Mouse (Mus musculus) induced T-regulatory cell, adult 2 months (primary cell): ENCODE results near the gene Spef2.
A peak's percentile ranks its signal among the peaks of the same experiment; 100 is the strongest.
"Not testable (repeated sequence)": the region's sequence is repeated elsewhere in the genome, so short reads cannot be mapped to it uniquely, and the experiment has no call there.

ENCODE experiments used
- DNase-seq: peaks from one replicate; pipeline ENCODE4 v3.0.0-alpha.2; 2012; ENCODE audit warnings: low read depth

The Spef2 gene

DNA sequence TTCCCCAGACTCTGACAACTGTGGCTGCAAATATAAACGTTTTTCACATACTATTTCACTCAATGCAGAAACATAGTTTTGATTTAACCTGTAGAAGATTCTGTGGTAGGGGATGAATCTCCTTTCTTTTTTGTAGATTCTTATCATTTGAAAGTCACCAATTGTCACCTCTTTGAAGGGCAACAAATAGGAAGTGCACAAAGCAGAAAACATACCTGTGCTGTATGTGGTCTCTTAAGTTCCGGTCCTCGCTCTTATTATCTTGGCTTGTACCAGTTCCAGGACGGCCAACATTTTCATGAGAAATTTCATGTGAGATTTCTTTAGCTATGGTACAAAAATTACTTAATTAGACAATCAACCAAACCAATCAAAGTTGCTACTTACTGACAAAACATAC lies 80.1 kb downstream of the Spef2 start:
- peak; percentile 27 for DNase-seq

DNA sequence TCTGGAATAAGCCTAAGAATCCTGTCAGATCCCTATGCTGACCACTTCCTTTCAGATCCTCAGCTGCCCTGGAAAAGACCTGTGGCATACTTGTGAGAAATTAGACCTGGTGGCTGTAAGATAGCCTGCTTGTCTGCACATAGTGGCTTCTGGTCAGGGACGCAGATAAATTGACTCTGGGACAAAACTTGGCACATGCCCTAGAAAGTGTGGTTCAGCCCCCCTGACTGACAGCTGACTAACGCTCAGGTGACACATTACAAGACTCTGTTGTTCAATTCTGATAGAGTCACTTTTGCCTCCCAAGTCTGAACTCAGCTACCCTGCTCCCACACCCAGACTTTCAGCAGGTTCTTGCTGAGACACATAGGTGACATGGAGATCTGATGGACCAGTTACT lies 83.7 kb downstream of the Spef2 start:
- not testable (repeated sequence) for DNase-seq

DNA sequence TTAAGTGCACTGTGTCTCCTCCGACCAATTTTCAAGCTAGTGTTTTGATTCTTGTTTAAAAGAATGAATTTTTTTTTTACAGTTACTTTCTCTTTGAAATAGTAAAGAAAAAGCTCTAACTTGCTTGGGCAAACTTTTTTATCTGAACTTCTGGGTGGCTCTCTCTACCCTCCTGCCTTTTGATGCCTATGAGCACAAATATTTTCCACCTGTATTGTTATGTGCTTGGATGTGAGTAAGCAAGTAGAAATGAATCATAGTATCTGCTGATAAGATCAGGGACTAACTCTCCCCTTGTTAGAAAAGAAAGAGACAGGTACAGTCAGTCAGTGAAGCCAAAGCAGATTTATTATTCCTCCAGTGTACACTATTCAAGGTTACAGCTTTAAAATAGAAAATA lies 87.5 kb downstream of the Spef2 start:
- peak; percentile 22 for DNase-seq

DNA sequence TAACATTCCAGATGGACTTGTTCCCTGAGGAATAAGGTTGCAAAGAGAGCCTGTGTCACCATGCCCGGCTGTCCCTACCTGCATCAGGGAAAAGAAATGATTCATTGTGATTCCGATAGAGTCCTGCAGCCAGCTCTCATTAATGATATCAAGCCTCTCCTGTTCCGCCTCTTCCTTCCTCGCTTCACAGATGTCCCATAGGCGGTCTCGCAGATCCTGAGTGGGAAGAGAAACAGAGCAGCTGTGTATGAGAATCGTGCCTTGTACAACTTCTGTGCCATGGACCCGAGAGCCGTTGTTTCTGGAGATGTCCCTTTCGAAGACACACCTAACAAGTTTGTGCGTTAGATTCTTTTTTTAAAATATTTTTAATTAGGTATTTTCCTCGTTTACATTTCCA lies 114.2 kb downstream of the Spef2 start:
- no peak for DNase-seq

DNA sequence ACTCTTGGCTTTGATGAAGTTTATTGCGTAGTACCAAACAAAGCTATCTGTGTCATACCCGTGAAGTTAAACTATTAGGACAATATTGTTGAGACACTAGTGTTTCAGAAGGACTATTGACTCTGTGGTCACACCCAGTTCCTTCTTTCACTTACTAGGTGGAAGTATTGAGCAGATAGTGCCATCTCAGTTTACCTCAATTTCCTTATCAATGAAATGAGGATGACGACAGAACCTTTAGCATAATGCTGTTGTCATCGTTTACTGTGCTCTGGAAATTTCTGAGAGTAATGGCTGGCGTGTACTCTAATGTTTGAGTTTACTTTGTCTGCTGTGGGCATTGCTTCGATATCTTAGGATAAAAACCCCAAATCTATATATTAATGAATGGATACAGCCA lies 117.0 kb downstream of the Spef2 start:
- no peak for DNase-seq

DNA sequence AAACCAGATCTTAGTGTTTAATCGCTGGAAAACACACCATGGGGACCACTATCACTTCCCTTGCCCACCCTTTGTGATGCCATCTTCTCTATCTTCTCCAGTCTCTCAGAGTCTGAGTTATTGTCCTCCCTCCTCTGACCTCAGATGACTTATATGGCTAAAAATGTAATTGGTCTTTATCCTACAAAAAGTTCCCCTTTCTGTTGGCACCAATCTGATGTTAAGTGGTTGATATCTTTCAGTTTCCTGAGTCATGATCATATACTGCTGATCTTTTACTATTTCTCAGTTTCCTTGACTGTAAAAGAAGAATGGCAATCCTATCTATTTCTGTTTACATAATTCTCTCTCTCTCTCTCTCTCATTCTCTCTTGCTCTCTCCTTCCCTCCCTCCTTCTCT lies 119.0 kb downstream of the Spef2 start:
- DNase-seq, result no peak

DNA sequence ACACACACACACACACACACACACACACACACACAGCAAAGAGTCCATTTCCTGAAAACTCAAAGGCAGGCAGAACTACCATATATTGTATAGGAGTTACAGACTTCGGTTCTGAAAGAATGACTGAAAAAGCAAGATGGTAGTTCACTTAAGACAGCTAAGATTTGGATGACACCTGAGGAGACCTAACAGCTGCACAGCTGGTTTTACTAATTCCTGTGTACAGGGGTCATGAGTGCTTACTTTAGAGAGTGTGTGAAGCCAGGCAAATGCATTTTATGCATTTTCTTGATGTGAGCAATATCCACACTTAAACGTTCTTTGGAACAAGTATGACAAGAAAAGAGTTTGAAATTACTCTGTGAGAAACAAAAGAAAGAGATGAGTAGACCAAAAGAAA lies 124.0 kb downstream of the Spef2 start:
- DNase-seq, result no peak

DNA sequence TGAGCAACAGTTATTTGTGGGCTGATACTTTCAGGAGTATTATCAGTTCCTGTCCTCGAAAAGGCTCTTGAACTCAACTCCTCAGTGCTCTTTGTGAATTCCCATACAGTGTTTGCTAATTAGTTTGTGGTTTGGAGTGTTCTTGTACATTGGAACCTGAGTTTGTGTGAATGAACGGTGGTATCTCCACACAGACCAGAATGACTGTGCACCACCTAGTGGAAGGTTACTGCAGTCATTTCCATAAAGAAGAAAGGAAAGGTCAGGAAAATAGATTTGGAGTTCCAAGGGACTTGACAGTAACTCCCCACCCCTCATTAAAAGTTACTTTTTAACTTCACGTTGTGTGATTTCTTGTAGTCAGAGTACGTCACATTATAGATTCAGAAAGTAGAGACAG lies 140.5 kb downstream of the Spef2 start:
- peak; percentile 60 for DNase-seq

DNA sequence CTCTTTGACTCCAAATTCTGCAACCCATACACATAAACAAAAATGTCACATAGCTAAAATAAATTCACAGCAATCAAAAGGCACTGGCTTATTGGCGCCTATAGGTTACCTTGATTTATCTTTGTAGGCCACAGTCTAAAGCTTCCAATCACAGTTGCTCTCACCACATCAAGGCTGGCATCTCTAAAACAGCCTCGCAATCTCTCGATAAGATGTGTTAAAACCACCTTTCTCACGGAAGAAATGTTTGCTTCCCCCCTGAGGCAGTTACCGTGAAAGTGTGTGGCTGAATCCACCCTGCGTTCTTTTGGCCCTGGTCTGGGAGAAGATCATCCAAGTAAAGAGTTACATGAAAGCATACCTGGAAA lies 148.6 kb downstream of the Spef2 start:
- no peak for DNase-seq

DNA sequence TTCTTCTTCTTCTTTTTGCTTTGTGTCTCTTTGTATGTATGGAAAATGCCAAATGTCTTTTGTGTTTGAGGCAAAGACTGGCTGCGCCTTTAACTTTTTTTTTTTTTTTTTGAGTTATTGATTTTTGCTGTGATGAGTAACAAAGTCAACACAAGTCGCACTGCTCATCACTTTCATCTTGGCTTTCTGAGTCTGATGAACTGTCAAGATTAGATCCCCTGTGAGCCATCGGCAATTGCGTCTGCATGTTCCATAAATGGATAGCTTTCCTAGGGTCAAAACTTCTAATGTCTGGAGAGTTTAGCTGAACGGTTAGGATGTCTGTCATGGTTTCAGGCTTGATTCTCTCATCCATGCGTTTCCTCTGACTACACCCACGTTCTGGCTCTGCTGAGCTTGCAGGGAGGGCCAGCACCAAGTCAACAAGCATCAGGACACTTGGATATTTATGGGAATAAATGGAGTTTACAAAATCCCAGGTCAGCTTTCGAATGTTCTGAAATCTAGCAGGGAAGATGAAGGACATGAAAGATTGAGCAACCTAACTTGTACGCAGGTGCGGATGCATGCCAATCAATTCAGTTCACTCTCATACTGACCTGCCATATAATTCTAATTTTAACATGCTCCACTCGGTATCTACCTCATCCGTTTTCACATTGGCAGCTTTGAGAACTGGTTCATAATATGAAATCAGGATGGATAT lies 149.1 kb downstream of the Spef2 start:
- no peak for DNase-seq

DNA sequence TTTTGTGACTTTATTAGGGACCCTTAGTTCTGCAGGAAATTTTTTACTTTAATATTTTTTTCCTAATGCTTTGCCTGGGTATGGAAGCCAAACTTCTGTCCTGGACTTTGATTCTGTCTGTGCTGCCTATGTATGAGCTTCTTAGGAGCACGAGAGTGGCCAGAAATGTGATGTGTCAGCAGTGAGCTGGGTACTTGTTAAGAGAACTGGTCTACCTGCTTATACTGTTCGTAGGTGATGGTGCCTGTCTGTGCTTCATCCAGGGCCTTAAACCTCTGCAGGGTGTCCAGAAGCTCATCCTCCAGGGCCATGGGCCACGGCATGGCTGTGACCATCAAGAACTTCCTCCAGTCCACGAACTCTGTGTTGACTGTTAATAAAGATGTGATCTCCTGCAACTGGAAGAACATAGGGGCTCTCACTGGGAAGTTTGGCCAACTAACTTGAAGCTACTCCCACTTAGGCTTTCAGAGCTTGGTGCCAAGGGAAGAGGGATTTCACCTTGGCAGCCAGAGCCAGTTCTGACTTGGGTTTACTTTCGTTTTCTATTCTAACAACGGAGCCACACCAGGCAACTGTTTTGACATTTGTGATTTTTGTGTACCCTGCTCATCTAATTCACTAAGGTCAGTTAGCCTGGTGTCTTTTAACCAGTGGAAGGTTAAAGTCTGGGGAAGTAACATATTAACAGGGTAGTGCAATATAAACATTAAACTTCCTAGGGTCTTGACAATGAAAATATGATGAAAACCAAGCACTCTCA lies 152.2 kb downstream of the Spef2 start:
- DNase-seq, result peak; percentile 77

DNA sequence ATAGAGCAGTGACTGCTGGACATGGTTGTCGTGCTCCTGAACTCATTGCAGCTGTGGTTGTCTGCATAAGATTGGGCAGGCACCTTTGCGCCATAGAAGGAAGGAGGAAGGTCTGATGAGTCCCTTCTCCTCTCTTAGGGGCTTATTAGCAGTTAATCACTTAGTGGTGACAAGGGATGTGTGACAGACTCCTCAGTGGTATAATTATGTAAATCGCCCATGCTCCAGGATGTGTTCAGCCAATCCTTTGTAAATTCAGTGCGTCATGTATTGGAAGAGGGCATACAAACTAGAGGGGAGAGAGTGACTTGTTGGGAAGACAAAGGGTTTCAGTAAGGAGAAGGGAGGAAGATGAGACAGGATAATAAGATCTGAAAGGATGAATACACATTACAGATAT lies 158.7 kb downstream of the Spef2 start:
- DNase-seq, result no peak

DNA sequence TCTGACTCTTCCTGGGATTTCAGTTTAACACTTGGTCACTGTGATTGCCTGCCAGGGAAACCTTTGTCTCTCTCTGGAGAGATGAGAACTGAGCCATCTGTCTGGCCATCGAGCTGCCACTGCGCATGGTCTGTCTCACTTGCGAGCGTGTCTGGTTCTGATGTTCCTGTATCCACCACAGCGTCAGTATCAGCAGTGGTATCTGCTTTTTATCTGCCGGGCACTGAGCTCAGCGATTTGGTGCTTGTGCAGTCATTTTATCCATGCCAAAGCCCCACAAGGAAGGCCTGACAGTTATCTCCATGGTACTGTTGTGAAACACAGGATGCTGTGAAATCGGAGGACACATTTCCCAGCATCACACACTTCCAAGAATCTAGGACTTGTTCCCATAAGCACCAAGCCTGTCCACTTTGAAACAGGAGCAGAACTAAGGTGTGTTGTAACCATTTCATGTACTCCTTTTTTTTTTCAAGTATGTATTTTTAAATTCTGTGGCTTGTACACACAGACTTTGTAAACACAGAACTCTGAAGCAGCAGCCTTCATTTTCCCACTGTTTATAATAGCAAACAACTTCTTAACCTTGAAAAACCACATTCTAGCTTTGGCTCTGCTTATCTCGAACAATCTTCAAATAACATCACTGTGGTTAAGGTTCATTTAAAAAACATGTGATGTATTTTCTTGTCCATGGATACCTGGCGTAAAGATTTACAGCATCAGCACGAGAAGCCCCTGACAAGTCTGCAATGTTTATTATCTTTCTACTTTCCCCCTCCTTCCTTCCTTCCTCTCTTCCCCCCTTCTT lies 168.0 kb downstream of the Spef2 start:
- peak; percentile 58 for DNase-seq

DNA sequence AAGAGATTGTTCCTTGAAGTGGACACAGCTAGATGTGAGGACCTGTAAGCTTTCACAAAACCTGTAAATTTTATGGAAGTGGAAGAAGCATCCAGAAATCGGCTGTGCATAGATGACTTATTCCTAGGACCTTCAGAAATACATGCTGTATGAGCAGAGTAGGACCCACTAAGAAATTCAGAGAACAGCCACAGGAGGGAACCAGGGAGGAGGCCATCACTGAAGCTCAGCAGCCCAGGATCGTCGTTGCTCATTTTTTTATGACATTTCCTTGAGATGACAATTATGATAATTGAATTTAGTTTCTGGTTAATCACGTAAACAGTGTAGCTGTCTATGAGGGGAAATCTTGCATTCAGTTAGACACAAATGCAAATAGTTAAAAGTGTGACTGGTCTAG lies 171.4 kb downstream of the Spef2 start:
- DNase-seq, result peak; percentile 63

DNA sequence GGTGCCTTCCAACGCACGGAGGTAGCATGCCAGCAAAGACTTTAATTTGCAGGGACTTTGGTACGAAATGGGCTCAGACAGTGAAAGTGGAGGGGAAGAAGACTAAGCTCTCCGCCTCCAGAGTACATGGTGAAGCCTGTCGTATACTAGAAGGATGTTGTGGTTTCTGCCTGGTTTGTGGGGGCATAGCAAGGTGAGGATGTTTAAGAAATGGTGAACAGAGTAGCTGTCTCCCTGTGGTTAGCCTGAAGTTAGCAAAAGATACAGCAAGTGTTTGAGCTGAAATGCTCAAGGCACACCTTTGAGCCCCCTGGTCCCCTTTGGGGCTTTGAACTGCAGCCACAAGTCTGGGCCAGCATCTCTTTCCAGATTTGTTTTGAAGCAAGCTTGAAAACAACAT lies 173.9 kb downstream of the Spef2 start:
- peak; percentile 73 for DNase-seq

DNA sequence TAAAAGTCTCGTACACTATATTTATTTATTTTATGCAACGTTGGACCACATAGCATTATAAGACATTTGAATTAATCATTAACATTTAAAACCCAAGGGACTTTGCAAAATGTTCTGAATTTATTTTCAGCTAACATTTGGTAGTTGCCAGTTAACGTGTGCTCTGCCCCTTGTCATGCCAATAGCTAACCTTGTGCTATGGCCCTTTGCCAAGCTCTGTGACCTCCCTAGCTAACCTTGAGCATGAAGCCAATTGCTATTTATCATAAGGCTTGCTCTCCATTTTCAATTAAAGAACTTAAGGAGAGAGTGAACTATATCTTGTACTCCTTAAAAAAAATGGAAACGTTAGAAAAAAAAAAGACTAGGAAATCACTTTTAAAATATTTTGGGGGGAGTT lies 175.3 kb downstream of the Spef2 start:
- no peak for DNase-seq

DNA sequence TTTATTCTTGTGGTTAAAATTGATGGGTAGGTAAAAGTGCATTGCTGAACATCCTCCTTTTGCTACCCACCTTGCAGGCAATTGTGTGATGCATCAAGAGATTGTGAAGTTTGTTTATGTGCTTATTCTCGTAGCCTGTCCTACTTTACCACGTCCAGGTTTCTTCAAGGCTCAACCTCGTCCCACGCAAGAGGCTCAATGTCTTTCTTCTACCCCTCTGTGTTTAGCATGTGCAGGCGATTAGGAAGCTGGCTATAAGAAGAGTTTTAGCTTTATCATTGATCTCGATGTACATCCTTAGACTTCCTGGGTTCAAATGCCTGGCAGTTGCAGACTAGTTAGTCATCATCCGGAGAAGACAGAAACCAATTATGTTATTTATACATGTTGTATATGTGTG lies 176.0 kb downstream of the Spef2 start:
- peak; percentile 53 for DNase-seq

DNA sequence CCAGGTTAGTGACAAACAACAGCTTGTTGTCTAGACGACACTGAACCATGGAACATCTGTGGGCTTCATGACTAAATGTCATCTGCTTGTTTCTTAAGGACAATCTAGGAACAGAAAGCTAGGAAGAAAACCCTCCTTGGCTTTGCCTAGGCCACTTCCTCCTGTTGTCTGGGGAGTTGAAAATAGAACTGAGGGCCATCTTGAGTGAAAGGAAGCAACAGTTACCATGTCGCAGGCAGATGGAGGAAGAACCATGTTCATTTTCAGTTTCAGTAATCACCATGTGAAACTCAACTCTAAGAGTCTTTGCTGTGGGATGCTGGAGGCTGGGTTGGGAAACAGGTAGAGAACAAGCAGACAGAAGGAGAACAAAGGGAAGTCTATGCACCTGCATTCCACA lies 176.8 kb downstream of the Spef2 start:
- peak; percentile 58 for DNase-seq

DNA sequence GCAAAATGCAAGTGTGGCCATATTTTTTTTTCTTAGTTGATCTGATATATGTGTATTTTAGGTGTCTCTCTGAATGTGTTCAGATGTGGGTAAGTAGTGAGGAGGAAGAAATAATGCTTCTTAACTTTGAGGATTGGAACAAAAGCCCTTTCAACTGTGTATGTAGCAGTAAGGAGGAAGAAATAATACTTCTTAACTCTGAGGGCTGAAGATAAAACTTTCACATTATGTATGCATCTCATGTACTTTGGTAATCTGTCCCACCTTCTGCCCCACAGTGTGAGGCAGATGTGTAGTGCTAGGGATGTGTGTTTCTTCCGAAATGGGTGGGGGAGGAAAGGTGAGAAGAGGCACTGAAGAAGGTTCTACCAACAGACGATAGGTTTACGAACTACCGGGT lies 181.4 kb downstream of the Spef2 start:
- DNase-seq, result no peak

DNA sequence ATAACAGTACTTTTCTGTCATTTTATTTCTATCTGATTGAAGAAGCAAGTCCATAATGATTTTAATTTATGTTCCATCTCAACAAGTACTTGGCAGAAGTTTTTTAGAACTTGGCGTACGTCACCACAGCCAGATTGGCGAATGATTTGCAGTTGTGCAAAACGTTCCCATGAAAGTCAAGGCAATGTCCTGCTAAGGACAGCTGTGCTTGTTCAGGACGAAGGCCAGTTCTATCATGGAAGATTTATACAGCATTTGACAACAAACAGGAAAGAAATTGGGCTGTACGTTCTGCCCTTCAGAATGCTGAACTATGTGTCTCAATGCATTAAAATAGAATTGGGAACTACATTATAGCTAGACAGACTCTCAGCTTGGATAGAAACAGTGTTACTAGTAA lies 183.3 kb downstream of the Spef2 start:
- DNase-seq, result no peak

DNA sequence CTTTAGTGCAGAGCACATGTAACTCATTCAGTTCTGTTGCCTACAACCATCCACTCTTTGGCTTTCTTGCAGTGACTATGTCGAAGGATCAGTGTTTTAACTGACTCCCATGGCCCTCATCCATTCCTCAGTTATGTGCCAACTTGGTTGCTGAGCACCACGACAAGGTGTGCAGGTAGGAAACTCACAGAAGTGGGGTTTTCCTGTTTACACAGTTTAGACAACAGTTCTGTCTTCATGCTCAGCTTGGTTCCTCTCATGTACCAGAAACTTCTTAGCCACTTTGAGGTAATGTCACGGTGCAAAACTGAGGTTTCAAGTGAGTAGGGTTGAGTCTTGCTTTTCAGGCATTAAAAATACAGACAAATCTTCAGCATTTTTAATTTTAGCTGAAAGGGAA lies 184.5 kb downstream of the Spef2 start:
- peak; percentile 57 for DNase-seq

DNA sequence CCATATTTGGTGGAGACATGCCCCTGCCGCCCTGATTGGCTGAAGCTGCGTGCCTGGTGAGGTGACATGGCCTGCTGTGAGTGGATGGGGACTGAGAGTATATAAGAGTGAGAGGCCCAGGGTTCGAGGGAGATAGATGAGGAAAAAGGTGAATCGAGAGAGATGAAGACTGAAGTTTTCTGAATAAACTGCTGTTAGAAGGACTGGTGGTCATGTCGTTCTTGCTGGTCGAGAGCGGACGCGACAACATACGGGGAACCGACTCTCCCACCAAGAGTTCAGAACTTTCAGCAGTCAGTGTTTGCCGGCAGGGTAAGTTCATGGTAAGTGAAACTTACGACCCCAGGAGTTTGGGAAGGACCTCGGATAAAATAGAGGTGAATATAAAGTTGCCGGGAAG lies 191.4 kb downstream of the Spef2 start:
- not testable (repeated sequence) for DNase-seq

DNA sequence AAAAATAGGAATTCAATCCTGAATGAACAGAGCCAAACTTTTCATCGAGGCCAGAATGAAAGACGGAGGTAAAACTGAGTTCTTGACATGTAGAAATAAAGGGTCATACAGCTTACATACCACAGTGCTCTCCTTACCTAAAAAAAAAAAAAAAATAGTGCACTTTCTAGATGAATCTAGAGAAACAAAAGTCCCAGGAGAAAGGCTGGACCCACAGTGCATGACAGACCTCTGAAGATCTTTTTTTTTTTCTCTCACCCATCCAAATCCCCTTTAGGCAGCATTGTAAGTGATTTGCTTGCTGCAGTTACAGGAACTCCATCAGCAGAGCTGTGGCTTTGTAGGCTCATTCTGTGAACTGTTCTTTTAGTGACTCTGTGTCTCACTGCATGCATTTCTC lies 199.7 kb downstream of the Spef2 start:
- no peak for DNase-seq
